Mouse (Mus musculus) cerebellum, adult (tissue): Measurements from ENCODE around the gene Pigu.
A peak's percentile ranks its signal among the peaks of the same experiment; 100 is the strongest.

Experiments
- ATAC-seq: cut with Nextera tagmentation; 2 replicates; pipeline ENCODE4 v1.9.2; 2017; ENCODE audit warnings: mild to moderate bottlenecking, moderate library complexity, mixed read lengths; ENCODE audit not compliant: insufficient number of reproducible peaks, low FRiP score, low TSS enrichment

Pigu gene

GRCm38 (mm10) chr2:155246231-155246630 is 111.0 kb downstream of the Pigu start:
- no peak for ATAC-seq

GRCm38 (mm10) chr2:155242296-155242855 is 114.9 kb downstream of the Pigu start:
- ATAC-seq: no peak

DNA sequence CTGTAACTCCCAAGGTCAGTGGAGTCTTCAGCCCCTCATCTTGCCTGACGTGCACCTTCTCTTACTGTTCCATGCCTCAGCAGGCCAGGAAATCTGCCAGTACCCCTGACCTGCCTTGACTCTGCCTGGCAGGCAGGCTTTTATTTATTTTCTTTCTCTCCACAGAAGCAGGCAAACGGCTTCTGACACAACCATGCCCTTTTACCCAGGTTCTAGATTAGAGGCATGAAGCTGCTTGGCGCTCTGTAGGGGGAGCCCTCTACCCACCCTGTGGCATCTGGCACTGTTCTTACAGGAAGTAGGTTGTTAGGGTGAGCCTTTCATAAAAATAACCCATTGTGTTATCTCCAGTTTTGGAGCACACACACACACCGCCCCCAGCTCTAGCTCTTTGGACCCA is 116.3 kb downstream of the Pigu start:
- ATAC-seq: no peak

DNA sequence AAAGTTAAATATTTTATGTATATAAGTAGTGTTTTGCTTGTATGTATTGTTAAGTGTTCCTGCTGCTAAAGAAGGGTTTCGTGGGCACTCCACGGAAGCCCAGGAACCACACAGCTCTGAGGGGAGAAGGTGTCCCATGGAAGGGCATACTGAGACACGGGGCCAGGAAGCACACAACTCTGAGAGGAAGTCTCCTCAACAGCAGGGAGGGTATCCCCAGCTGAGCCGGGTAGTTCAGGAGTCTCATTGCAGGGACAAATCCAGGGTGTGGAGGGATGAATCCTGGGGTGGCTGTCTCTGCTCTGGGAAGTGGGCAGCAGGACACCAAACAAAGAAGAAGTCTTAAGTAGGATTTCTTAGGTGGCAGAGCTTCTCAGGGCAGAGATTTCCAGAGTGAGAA is 120.0 kb downstream of the Pigu start:
- no peak for ATAC-seq

DNA sequence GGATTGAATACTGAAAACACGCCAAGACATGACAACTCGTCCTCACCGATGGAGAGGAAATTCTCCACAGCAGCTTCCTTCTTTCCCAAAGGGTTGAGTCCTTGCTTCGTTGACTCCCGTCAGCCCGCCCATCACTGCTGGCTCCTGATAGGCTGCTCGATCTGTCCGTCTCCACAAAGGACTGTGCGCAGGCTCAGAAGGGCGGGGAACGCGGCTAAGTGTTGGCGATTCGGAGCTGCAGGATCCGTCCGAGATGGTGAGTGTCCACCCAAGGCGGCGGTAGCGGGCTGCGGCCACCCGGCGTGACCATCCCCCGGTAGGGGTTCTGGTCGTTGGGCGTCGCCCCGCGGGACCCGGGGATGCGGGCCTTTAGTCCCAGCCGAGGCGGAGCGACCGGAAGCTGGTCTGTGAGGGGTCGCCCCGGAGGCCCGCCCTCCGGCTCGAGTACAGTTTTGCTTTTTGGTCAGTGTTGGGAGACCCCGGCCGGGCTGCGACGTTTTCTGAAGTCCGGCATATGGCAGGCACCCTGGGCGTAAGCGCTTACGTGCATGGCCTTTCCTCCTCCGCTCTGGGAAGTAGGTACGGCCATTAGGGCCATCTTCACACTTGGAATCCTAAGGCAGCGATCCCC is 120.8 kb downstream of the Pigu start, which contains the start of gene Dynlrb1:
TSS of gene Dynlrb1 (plus strand) at position 172 of the 631 bp plus-strand sequence.
- peak; percentile 99 for ATAC-seq

- ATAC-seq: peak; percentile 74; the same call in 1 of the 2 replicates
Observed at GRCm38 (mm10) chr2:155235746-155236361, 121.4 kb downstream of the Pigu start.
